Mouse (Mus musculus): ENCODE results near the gene Cd7. TPM values are rescaled to one million over a fixed set of nuclear protein-coding genes. Genes with fewer than 3 reads are reported as not detected.
A peak's percentile ranks its signal among the peaks of the same experiment; 100 is the strongest.

The Cd7 gene
- total and polyA plus RNA-seq, 2 experiments, result 0.55 to 3.4 TPM

- no peak overlapping the region for H3K27ac ChIP-seq (replicated peaks; ENCODE audit: insufficient read depth, low read depth, low read length)
- no peaks in the 10 kb centered on the region for H3K79me2 ChIP-seq (ENCODE audit: control insufficient read depth, insufficient read depth, low read length)
- no peak for TF ChIP-seq POLR2A (IDR thresholded peaks at IDR 0.05; ENCODE audit: extremely low read depth, insufficient read depth, low read length)
- no peak for TF ChIP-seq CTCF (IDR thresholded peaks at IDR 0.05; ENCODE audit: low read depth, low read length)
- no peaks in the 10 kb centered on the region for H3K36me3 ChIP-seq (ENCODE audit: control insufficient read depth, insufficient read depth, low read length)
- H3K9ac ChIP-seq (ENCODE audit: low read depth, low read length), result no peak overlapping the region
- no peaks in the 10 kb centered on the region for H3K27me3 ChIP-seq (ENCODE audit: control insufficient read depth, insufficient read depth, low read length)
- WGBS, result 85% methylated on average over 5 of the region's 5 CpGs
- no peak overlapping the region for H3K4me3 ChIP-seq (ENCODE audit: insufficient read depth, low read depth, low read length)
- no peaks in the 10 kb centered on the region for H3K4me1 ChIP-seq (ENCODE audit: control insufficient read depth, insufficient read depth, low read length)
- DNase-seq (ENCODE audit: extremely low read depth, low read depth, low spot score), result no peak
These were observed 6.1 kb downstream of the Cd7 start for GRCm38 (mm10) chr11:121033118-121033517.

DNA sequence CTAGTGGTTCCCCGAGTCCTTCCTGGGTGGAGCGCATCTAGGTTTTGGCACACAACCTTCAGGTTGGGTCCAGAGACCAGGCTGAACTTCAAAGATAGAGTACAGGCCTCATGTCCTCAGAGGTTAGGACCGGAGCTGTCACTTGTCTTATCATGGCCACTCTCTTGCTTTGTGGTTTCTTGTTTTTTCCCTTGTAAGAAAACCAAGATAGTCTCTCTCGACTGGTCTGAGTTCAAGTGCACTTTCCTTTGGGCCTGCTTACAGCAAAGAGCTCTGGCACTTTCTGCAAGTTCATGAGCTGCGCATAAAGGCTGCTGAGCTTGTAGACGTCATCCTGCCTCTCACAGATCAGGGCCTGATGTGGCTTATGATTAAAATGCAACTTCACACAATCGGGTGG lies 12.0 kb downstream of the Cd7 start:
- Histone ChIP-seq H3K79me2 (ENCODE audit: control insufficient read depth, insufficient read depth, low read length) (no peaks in the 10 kb centered on the region), H3K27ac (replicated peaks; ENCODE audit: insufficient read depth, low read depth, low read length) (no peak overlapping the region), H3K4me3 (ENCODE audit: insufficient read depth, low read depth, low read length) (no peak overlapping the region), H3K27me3 (ENCODE audit: control insufficient read depth, insufficient read depth, low read length) (no peaks in the 10 kb centered on the region), H3K4me1 (ENCODE audit: control insufficient read depth, insufficient read depth, low read length) (no peaks in the 10 kb centered on the region), H3K9ac (ENCODE audit: low read depth, low read length) (no peak overlapping the region), H3K36me3 (ENCODE audit: control insufficient read depth, insufficient read depth, low read length) (no peaks in the 10 kb centered on the region)
- TF ChIP-seq CTCF (IDR thresholded peaks at IDR 0.05; ENCODE audit: low read depth, low read length) (no peak), POLR2A (IDR thresholded peaks at IDR 0.05; ENCODE audit: extremely low read depth, insufficient read depth, low read length) (no peak)
- no peak for DNase-seq (ENCODE audit: extremely low read depth, low read depth, low spot score)
- WGBS, result 88% methylated on average over 7 of the region's 7 CpGs

GRCm38 (mm10) chr11:121024163-121024562 lies 15.1 kb downstream of the Cd7 start:
- Histone ChIP-seq H3K27ac (replicated peaks; ENCODE audit: insufficient read depth, low read depth, low read length) (no peak overlapping the region), H3K4me3 (ENCODE audit: insufficient read depth, low read depth, low read length) (no peak overlapping the region), H3K36me3 (ENCODE audit: control insufficient read depth, insufficient read depth, low read length) (no peaks in the 10 kb centered on the region), H3K9ac (ENCODE audit: low read depth, low read length) (no peak overlapping the region), H3K27me3 (ENCODE audit: control insufficient read depth, insufficient read depth, low read length) (no peaks in the 10 kb centered on the region), H3K4me1 (ENCODE audit: control insufficient read depth, insufficient read depth, low read length) (no peaks in the 10 kb centered on the region), H3K79me2 (ENCODE audit: control insufficient read depth, insufficient read depth, low read length) (no peaks in the 10 kb centered on the region)
- no peak for DNase-seq (ENCODE audit: extremely low read depth, low read depth, low spot score)
- WGBS, result 69% methylated on average over 6 of the region's 6 CpGs
- TF ChIP-seq POLR2A (IDR thresholded peaks at IDR 0.05; ENCODE audit: extremely low read depth, insufficient read depth, low read length) (no peak), CTCF (IDR thresholded peaks at IDR 0.05; ENCODE audit: low read depth, low read length) (no peak)

GRCm38 (mm10) chr11:121019501-121019900 lies 19.7 kb downstream of the Cd7 start:
- 96% methylated on average over 5 of the region's 5 CpGs for WGBS
- H3K4me3 ChIP-seq (ENCODE audit: insufficient read depth, low read depth, low read length), result no peak overlapping the region
- H3K79me2 ChIP-seq (ENCODE audit: control insufficient read depth, insufficient read depth, low read length), result no peaks in the 10 kb centered on the region
- no peaks in the 10 kb centered on the region for H3K4me1 ChIP-seq (ENCODE audit: control insufficient read depth, insufficient read depth, low read length)
- TF ChIP-seq POLR2A (IDR thresholded peaks at IDR 0.05; ENCODE audit: extremely low read depth, insufficient read depth, low read length), result no peak
- TF ChIP-seq CTCF (IDR thresholded peaks at IDR 0.05; ENCODE audit: low read depth, low read length), result no peak
- H3K36me3 ChIP-seq (ENCODE audit: control insufficient read depth, insufficient read depth, low read length), result no peaks in the 10 kb centered on the region
- H3K27ac ChIP-seq (replicated peaks; ENCODE audit: insufficient read depth, low read depth, low read length), result no peak overlapping the region
- no peak overlapping the region for H3K9ac ChIP-seq (ENCODE audit: low read depth, low read length)
- H3K27me3 ChIP-seq (ENCODE audit: control insufficient read depth, insufficient read depth, low read length), result no peaks in the 10 kb centered on the region
- no peak for DNase-seq (ENCODE audit: extremely low read depth, low read depth, low spot score)

- H3K9ac ChIP-seq (ENCODE audit: low read depth, low read length), result no peak overlapping the region
- TF ChIP-seq POLR2A (IDR thresholded peaks at IDR 0.05; ENCODE audit: extremely low read depth, insufficient read depth, low read length), result no peak
- TF ChIP-seq CTCF (IDR thresholded peaks at IDR 0.05; ENCODE audit: low read depth, low read length), result peak; percentile 88
- H3K27me3 ChIP-seq (ENCODE audit: control insufficient read depth, insufficient read depth, low read length), result no peaks in the 10 kb centered on the region
- DNase-seq (ENCODE audit: extremely low read depth, low read depth, low spot score), result peak; percentile 39
- H3K4me3 ChIP-seq (ENCODE audit: insufficient read depth, low read depth, low read length), result no peak overlapping the region
- H3K36me3 ChIP-seq (ENCODE audit: control insufficient read depth, insufficient read depth, low read length), result no peaks in the 10 kb centered on the region
- H3K27ac ChIP-seq (replicated peaks; ENCODE audit: insufficient read depth, low read depth, low read length), result no peak overlapping the region
- WGBS, result 54% methylated on average over 3 of the region's 3 CpGs
- H3K79me2 ChIP-seq (ENCODE audit: control insufficient read depth, insufficient read depth, low read length), result no peaks in the 10 kb centered on the region
- H3K4me1 ChIP-seq (ENCODE audit: control insufficient read depth, insufficient read depth, low read length), result no peaks in the 10 kb centered on the region
These were observed 21.5 kb downstream of the Cd7 start for GRCm38 (mm10) chr11:121017703-121018102.

- 68% methylated on average over 6 of the region's 6 CpGs for WGBS
- Histone ChIP-seq H3K9ac (ENCODE audit: low read depth, low read length) (no peak overlapping the region), H3K27ac (replicated peaks; ENCODE audit: insufficient read depth, low read depth, low read length) (no peak overlapping the region), H3K27me3 (ENCODE audit: control insufficient read depth, insufficient read depth, low read length) (no peaks in the 10 kb centered on the region), H3K36me3 (ENCODE audit: control insufficient read depth, insufficient read depth, low read length) (no peaks in the 10 kb centered on the region), H3K4me1 (ENCODE audit: control insufficient read depth, insufficient read depth, low read length) (no peaks in the 10 kb centered on the region), H3K4me3 (ENCODE audit: insufficient read depth, low read depth, low read length) (no peak overlapping the region), H3K79me2 (ENCODE audit: control insufficient read depth, insufficient read depth, low read length) (no peaks in the 10 kb centered on the region)
- no peak for DNase-seq (ENCODE audit: extremely low read depth, low read depth, low spot score)
- TF ChIP-seq POLR2A (IDR thresholded peaks at IDR 0.05; ENCODE audit: extremely low read depth, insufficient read depth, low read length) (no peak), CTCF (IDR thresholded peaks at IDR 0.05; ENCODE audit: low read depth, low read length) (no peak)
These were observed 23.7 kb downstream of the Cd7 start for GRCm38 (mm10) chr11:121015472-121015871.
